11 mouse cellular contexts compared by ENCODE assay signal in the genomic region with DNA sequence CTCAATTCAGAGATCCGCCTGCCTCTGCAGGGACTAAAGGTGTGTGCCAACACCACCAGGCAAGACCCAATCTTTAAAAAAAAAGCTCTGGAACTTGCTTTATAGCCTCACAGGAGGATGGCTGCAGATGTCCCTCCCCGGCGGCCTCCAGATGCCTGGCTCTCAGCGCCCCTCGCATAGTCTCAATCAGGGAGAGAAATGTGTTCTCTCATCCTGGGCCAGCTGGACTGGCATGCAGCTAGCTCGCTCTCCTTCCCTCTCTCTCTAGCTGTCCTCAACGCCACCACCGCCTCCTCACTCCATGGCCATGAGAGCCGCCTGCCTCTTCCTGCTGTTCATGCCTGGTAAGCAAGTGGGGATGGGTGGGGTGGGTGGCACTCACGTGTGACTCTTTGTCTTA. TPM values are rescaled to one million over a fixed set of nuclear protein-coding genes. Genes with fewer than 3 reads are reported as not detected.
A peak's percentile ranks its signal among the peaks of the same experiment; 100 is the strongest.
DNase-seq lines count a peak whose midpoint lies in the region; ATAC-seq and TF ChIP-seq lines count a peak whose summit lies in the region.
"Had no signal": no experiment of that assay in that cellular context is flagged by ENCODE, and none has a peak within 500 bp of the region (broad histone marks: within the 10 kb centered on the region; RNA-seq: fewer than 3 reads in every experiment).

No protein-coding gene starts in this region.

- H3K4me3 ChIP-seq in cerebellum, adult 2 months (replicated peaks; ENCODE audit: insufficient read depth, low read depth, low read length), result no peak overlapping the region
- no peak overlapping the region for H3K4me3 ChIP-seq in lung, embryonic 15.5 days
- H3K4me3 ChIP-seq in intestine, embryonic 15.5 days (replicated peaks), result no peak overlapping the region
- peak overlapping the region; percentile 63 for H3K4me3 ChIP-seq in stomach, embryonic 15.5 days (replicated peaks)

- peak overlapping the region; percentile 72 for H3K4me2 ChIP-seq in lung, embryonic 15.5 days
- H3K4me2 ChIP-seq in intestine, embryonic 15.5 days (replicated peaks), result peak overlapping the region; percentile 67
- H3K4me2 ChIP-seq in stomach, embryonic 15.5 days, result peak overlapping the region; percentile 57

- whole genome bisulfite sequencing in cerebellum, adult 2 months, result 63% methylated on average over 10 of the region's 10 CpGs
- 74% methylated on average over 10 of the region's 10 CpGs for WGBS in lung, embryonic 15.5 days
- 71% methylated on average over 10 of the region's 10 CpGs for WGBS in intestine, embryonic 15.5 days
- 78% methylated on average over 10 of the region's 10 CpGs for WGBS in stomach, embryonic 15.5 days

- peaks cover 59% of the 10 kb centered on the region for H3K4me1 ChIP-seq in cerebellum, adult 2 months (ENCODE audit: control insufficient read depth, insufficient read depth, low read length)
- peaks cover 41% of the 10 kb centered on the region for H3K4me1 ChIP-seq in lung, embryonic 15.5 days
- peaks cover 15% of the 10 kb centered on the region for H3K4me1 ChIP-seq in intestine, embryonic 15.5 days (replicated peaks)
- H3K4me1 ChIP-seq in stomach, embryonic 15.5 days, result peaks cover 17% of the 10 kb centered on the region; the same call in 1 of the 2 replicates

- no peak for ATAC-seq in lung, embryonic 15.5 days (ENCODE audit: borderline replicate concordance, extremely low read depth, low FRiP score, low TSS enrichment)
- no peak for ATAC-seq in intestine, embryonic 15.5 days
- no peak for ATAC-seq in stomach, embryonic 15.5 days (ENCODE audit: insufficient read depth, low FRiP score, low read depth)
- ATAC-seq: Patski had no signal

- 0 out of 2 replicates have a peak overlapping the region, but pooled peaks have one; percentile 16 for H3K27ac ChIP-seq in cerebellum, adult 2 months (ENCODE audit: insufficient read depth, low read length)
- H3K27ac ChIP-seq in lung, embryonic 15.5 days, result no peak overlapping the region
- 0 out of 2 replicates have a peak overlapping the region, but pooled peaks have one; percentile 84 for H3K27ac ChIP-seq in intestine, embryonic 15.5 days
- H3K27ac ChIP-seq in stomach, embryonic 15.5 days, result peak overlapping the region; percentile 83; the same call in 1 of the 2 replicates

- H3K9ac ChIP-seq in lung, embryonic 15.5 days, result no peak overlapping the region
- H3K9ac ChIP-seq in intestine, embryonic 15.5 days, result peak overlapping the region; percentile 75; the same call in 1 of the 2 replicates
- no peak overlapping the region for H3K9ac ChIP-seq in stomach, embryonic 15.5 days

- no peak for TF ChIP-seq CTCF in cerebellum, adult 2 months (IDR thresholded peaks at IDR 0.05; ENCODE audit: borderline replicate concordance, insufficient read depth, low read depth, low read length)

- no peaks in the 10 kb centered on the region for H3K27me3 ChIP-seq in cerebellum, adult 2 months (ENCODE audit: control insufficient read depth, insufficient read depth, low read length)
- H3K27me3 ChIP-seq in lung, embryonic 15.5 days, result no peaks in the 10 kb centered on the region
- H3K27me3 ChIP-seq in intestine, embryonic 15.5 days (replicated peaks), result no peaks in the 10 kb centered on the region
- H3K27me3 ChIP-seq in stomach, embryonic 15.5 days (replicated peaks), result no peaks in the 10 kb centered on the region
- H3K27me3 ChIP-seq: Patski had no signal

- peaks cover 30% of the 10 kb centered on the region for H3K36me3 ChIP-seq in lung, embryonic 15.5 days
- peaks cover 6% of the 10 kb centered on the region; the same call in 1 of the 2 replicates for H3K36me3 ChIP-seq in intestine, embryonic 15.5 days
- peaks cover 26% of the 10 kb centered on the region for H3K36me3 ChIP-seq in stomach, embryonic 15.5 days

- no peaks in the 10 kb centered on the region for H3K9me3 ChIP-seq in lung, embryonic 15.5 days
- no peaks in the 10 kb centered on the region for H3K9me3 ChIP-seq in intestine, embryonic 15.5 days
- H3K9me3 ChIP-seq in stomach, embryonic 15.5 days, result no peaks in the 10 kb centered on the region

- no peak for DNase-seq in cerebellum, adult 2 months
- DNase-seq in cerebellum, postnatal 4 days (ENCODE audit: low spot score in 2 of 2), result no peak
- DNase-seq in lung, postnatal 14 days, result no peak
- no peak for DNase-seq in adrenal gland, postnatal 4 days (ENCODE audit: low spot score in 2 of 2)
- no peak for DNase-seq in right cerebral cortex, adult 2 months (ENCODE audit: low spot score in 2 of 2)

- no peak for TF ChIP-seq POLR2A in cerebellum, adult 2 months (IDR thresholded peaks at IDR 0.05; ENCODE audit: borderline replicate concordance, insufficient read depth, low read length)

RNA-seq across cellular contexts. Expression of a gene that starts 2.3 kb away (rescaled TPM):
- polyA plus RNA-seq in cerebellum, adult 2 months (2012; rRNA removed), result 3.1 and 3.4 TPM in 2 replicates
- 496 and 501 TPM in 2 replicates for polyA plus RNA-seq in lung, embryonic 15.5 days (2015; fragmentation: Nextera tagmentation; extraction: Ambion mirVana)
- 329 and 347 TPM in 2 replicates for polyA plus RNA-seq in intestine, embryonic 15.5 days (2015; fragmentation: Nextera tagmentation; extraction: Ambion mirVana)
- 418 and 436 TPM in 2 replicates for polyA plus RNA-seq in stomach, embryonic 15.5 days (2015; fragmentation: Nextera tagmentation; extraction: Ambion mirVana)
- 100 to 1,000 TPM in 1 of 2 experiments, 10 to 100 TPM in 1; 98.0 to 106 TPM for total RNA-seq in adrenal gland, postnatal 4 days (2021)
- total RNA-seq: hematopoietic stem cell, adult 5-6 weeks; megakaryocyte, adult 5-6 weeks had no signal

RNA-seq across cellular contexts. Expression of a gene that starts 25.9 kb away (rescaled TPM):
- 194 and 198 TPM in 2 replicates for polyA plus RNA-seq in cerebellum, adult 2 months (2012; rRNA removed)
- 35.0 and 36.0 TPM in 2 replicates for polyA plus RNA-seq in lung, embryonic 15.5 days (2015; fragmentation: Nextera tagmentation; extraction: Ambion mirVana)
- polyA plus RNA-seq in intestine, embryonic 15.5 days (2015; fragmentation: Nextera tagmentation; extraction: Ambion mirVana), result 29.8 and 35.7 TPM in 2 replicates
- polyA plus RNA-seq in stomach, embryonic 15.5 days (2015; fragmentation: Nextera tagmentation; extraction: Ambion mirVana), result 42.7 and 45.9 TPM in 2 replicates
- 10 to 100 TPM; 58.8 to 63.5 TPM for total RNA-seq in adrenal gland, postnatal 4 days (2021)

RNA-seq across cellular contexts. Expression of a gene that starts 47.8 kb away (rescaled TPM):
- polyA plus RNA-seq in cerebellum, adult 2 months (2012; rRNA removed), result 39.4 and 41.3 TPM in 2 replicates
- 6.7 and 7.6 TPM in 2 replicates for polyA plus RNA-seq in lung, embryonic 15.5 days (2015; fragmentation: Nextera tagmentation; extraction: Ambion mirVana)
- polyA plus RNA-seq in intestine, embryonic 15.5 days (2015; fragmentation: Nextera tagmentation; extraction: Ambion mirVana), result 4.0 and 4.7 TPM in 2 replicates
- polyA plus RNA-seq in stomach, embryonic 15.5 days (2015; fragmentation: Nextera tagmentation; extraction: Ambion mirVana), result 4.2 and 5.9 TPM in 2 replicates
- 10 to 100 TPM; 16.3 to 24.0 TPM for total RNA-seq in adrenal gland, postnatal 4 days (2021)

RNA-seq across cellular contexts. Expression of a gene that starts 51.6 kb away (rescaled TPM):
- 320 and 325 TPM in 2 replicates for polyA plus RNA-seq in cerebellum, adult 2 months (2012; rRNA removed)
- 370 and 381 TPM in 2 replicates for polyA plus RNA-seq in lung, embryonic 15.5 days (2015; fragmentation: Nextera tagmentation; extraction: Ambion mirVana)
- polyA plus RNA-seq in intestine, embryonic 15.5 days (2015; fragmentation: Nextera tagmentation; extraction: Ambion mirVana), result 539 and 577 TPM in 2 replicates
- 419 and 423 TPM in 2 replicates for polyA plus RNA-seq in stomach, embryonic 15.5 days (2015; fragmentation: Nextera tagmentation; extraction: Ambion mirVana)
- 100 to 1,000 TPM; 271 to 305 TPM for total RNA-seq in adrenal gland, postnatal 4 days (2021)

Comparison
In these comparisons a context has a peak if more than half of its experiments do, and no peak if none do; other contexts are left out.
1. RNA of a gene that starts 2.3 kb away (polyA plus RNA-seq): 496 to 501 TPM in lung, embryonic 15.5 days, 418 to 436 TPM in stomach, embryonic 15.5 days and 329 to 347 TPM in intestine, embryonic 15.5 days; 3.1 to 3.4 TPM in cerebellum, adult 2 months; every median in the first group is over 10 times any median in the second.
2. Peak in every context shown above with its lines, with median percentiles within 50 percentile points of each other: H3K4me2 ChIP-seq.